Mouse (Mus musculus): ENCODE measurements around the gene Elk4.

Gene Elk4

GRCm38 (mm10) chr1:132007282-132007815 is at the start of gene Elk4:
Elk4 (plus strand) TSS chr1:132007607.
- peak; percentile 90 for DNase-seq

GRCm38 (mm10) chr1:131961004-131961403 is 46.4 kb upstream of the Elk4 start:
- no peak for DNase-seq

GRCm38 (mm10) chr1:131962606-131963084 is 44.8 kb upstream of the Elk4 start, which contains the start of gene Slc45a3:
Slc45a3 (plus strand) TSS chr1:131962967.
- DNase-seq, result no peak

GRCm38 (mm10) chr1:131963085-131963951 is 44.1 kb upstream of the Elk4 start:
- DNase-seq, result no peak

- no peak for DNase-seq
Measured at GRCm38 (mm10) chr1:131964100-131964499, 43.3 kb upstream of the Elk4 start.

GRCm38 (mm10) chr1:131964580-131964979 is 42.8 kb upstream of the Elk4 start:
- DNase-seq, result no peak

- no peak for DNase-seq
Measured at GRCm38 (mm10) chr1:131965818-131966217, 41.6 kb upstream of the Elk4 start.

- DNase-seq, result no peak
Measured at GRCm38 (mm10) chr1:131967336-131967735, 40.1 kb upstream of the Elk4 start.

- DNase-seq, result no peak
Measured at GRCm38 (mm10) chr1:131968556-131968955, 38.9 kb upstream of the Elk4 start.

- no peak for DNase-seq
Measured at GRCm38 (mm10) chr1:131968983-131969382, 38.4 kb upstream of the Elk4 start.

- no peak for DNase-seq
Measured at GRCm38 (mm10) chr1:131969825-131970224, 37.6 kb upstream of the Elk4 start.

- no peak for DNase-seq
Measured at GRCm38 (mm10) chr1:131970322-131970660, 37.1 kb upstream of the Elk4 start.

- DNase-seq, result no peak
Measured at GRCm38 (mm10) chr1:131970661-131971520, 36.5 kb upstream of the Elk4 start.

- DNase-seq, result no peak
Measured at GRCm38 (mm10) chr1:131971771-131972497, 35.5 kb upstream of the Elk4 start.

- DNase-seq, result no peak
Measured at GRCm38 (mm10) chr1:131972498-131973334, 34.7 kb upstream of the Elk4 start.

- DNase-seq, result no peak
Measured at GRCm38 (mm10) chr1:131973991-131974390, 33.4 kb upstream of the Elk4 start.

- no peak for DNase-seq
Measured at GRCm38 (mm10) chr1:131976886-131977285, 30.5 kb upstream of the Elk4 start.

- no peak for DNase-seq
Measured at GRCm38 (mm10) chr1:131980471-131980870, 26.9 kb upstream of the Elk4 start.

GRCm38 (mm10) chr1:131981378-131982013 is 25.9 kb upstream of the Elk4 start:
- DNase-seq, result peak; percentile 46

GRCm38 (mm10) chr1:131982907-131983306 is 24.5 kb upstream of the Elk4 start:
- peak; percentile 51 for DNase-seq

GRCm38 (mm10) chr1:131983806-131984205 is 23.6 kb upstream of the Elk4 start:
- DNase-seq, result no peak
